Mouse (Mus musculus) adrenal gland, adult (tissue): ENCODE measurements around the gene Tbx15.

ENCODE experiments used
- DNase-seq, 2 experiments: peaks; one replicate each; pipeline ENCODE4 v3.0.0; 2022 to 2023; ENCODE audit warnings: low spot score in 1 of 2; ENCODE audit not compliant: inconsistent age in 2 of 2

Tbx15 gene

DNA sequence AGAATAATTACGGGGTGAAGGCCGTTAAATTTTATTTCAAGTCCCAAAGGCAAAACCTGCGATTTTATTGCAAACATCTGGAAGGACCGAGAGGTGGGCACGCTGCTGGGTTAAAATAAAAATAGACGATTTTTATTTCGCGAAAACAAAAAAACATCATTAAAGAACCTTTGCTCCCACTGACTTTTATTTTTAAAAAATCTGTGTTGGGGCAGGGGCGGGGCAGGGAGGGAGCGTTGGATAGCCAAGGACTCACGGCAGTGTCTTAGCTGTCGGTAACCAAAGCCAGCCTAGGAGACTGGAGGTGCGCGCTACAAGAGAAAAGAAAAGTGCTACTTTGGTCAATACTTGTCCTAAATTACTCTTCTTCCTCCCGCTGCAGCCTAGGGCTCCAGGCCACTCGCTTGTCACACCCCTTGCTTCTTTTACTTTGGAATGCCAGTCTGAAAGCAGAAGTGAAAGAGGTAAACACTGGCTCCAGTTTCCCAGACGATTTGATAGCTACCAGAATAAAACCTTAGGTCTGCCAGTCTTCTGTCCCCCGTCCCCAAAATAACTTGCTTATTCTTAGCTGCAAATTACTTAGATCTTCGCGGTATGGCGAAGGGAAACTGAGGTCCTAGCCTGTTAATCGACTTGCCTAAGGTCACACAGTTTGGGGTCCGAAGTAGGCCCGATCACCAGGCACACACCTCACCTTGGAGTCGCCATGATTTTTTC is 8.8 kb downstream of the Tbx15 start:
- DNase-seq = no peak

- DNase-seq = no peak
Measured at GRCm38 (mm10) chr3:99249551-99249870, 9.3 kb downstream of the Tbx15 start.

GRCm38 (mm10) chr3:99249906-99250305 is 9.7 kb downstream of the Tbx15 start:
- DNase-seq = no peak

GRCm38 (mm10) chr3:99251271-99252165 is 11.3 kb downstream of the Tbx15 start:
- DNase-seq = no peak

DNA sequence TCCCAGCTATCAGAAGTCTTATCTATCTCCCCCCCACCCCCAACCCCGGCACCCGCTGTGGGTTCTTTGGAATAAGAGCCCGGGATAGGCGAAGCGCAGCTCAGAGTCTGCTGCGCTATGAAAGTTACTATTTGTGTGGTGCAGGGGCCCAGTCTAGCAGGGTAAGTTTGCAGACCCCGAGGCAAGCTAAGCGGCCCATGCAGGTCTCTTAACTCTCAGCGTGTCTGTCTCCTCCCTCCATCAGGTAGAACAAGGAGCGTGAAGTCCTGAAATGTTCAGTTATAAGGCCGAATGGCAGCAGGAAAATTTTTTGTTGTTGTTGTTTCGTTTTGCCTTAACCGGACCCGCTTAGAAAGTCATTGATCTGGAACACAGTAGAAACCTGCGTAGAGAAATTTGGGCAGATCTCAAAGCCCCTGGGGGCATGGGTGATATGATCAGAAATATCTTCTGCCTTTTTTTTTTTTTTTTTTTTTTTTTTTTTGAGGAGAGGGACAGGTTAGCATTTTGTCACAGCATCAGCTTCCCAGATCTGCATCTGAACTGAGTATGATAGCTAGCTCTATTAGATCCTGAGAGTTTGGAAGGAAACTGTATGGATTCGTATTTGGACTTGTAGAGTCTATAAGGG is 12.4 kb downstream of the Tbx15 start:
- DNase-seq = no peak

GRCm38 (mm10) chr3:99253092-99253488 is 12.9 kb downstream of the Tbx15 start:
- DNase-seq = no peak

DNA sequence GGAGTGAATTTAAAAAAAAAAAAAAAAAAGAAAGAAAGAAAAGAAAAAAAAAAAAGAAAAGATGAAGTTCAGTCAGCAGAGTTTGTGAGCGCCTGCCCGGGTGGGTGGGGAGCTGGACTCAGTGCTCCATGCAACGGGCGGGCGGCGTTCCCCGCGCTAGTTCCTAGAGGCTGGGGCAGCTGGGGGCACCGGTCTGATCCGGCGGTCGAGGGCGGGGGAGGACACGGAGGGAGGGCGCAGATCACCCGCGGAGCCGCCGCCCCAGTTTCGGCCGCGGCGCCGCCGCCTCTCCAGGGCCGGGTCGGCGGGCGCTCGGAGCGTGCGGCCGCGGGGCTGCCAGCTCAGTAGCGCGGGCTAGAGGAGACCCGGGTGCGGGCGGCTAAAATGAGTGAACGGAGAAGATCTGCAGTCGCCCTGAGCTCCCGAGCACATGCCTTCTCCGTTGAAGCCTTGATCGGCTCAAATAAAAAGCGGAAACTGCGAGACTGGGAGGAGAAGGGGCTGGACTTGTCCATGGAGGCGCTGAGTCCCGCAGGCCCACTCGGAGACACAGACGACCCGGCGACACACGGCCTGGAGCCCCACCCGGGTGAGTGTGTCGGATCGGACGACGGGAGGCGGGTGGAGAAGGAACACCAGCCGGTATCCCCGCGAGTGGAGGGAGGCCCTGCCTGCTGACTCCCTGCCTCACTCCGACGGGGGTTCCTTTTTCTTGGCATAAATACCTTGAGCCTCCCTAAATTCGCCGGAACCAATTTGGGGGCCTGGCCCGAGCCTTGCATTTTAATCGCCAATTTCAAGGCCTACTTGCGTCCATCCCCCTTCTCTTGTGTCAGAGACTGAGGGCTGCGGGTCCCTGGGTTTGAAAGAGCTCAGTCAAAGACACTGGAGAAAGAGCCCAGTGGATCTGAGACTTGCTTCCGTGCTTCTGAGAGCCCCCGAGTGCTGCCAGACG is 13.6 kb downstream of the Tbx15 start:
- peak; percentile 24 to 80 for DNase-seq

DNA sequence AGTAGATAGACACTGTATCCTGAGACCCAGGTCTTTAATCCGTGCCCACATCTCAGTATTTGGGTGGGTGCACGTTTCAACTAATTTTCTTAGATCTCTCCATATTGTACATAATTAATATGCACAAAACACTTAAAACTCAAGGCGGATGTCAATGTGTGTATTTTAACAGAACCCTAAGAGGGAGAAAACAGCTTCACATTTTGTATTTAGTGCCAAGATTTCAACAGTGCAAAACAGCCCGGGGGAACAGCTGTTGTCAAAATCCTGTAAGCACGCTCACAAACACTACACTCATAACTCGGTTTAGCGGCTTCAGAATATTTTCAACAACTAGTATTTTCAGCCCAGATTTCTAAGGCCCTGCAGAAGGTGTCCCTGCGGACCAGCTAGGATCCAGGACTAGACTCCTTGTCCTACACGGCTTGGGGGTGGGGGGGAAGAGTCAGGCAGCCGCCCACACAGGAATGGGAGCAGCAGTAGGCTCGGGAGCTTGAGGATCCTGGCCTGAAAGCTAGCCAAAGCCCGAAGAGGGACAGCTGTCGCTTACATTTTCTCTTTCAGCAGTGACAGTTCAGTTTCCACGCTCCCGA is 14.5 kb downstream of the Tbx15 start:
- peak in 1 of 2 experiments; percentile 58 for DNase-seq

DNA sequence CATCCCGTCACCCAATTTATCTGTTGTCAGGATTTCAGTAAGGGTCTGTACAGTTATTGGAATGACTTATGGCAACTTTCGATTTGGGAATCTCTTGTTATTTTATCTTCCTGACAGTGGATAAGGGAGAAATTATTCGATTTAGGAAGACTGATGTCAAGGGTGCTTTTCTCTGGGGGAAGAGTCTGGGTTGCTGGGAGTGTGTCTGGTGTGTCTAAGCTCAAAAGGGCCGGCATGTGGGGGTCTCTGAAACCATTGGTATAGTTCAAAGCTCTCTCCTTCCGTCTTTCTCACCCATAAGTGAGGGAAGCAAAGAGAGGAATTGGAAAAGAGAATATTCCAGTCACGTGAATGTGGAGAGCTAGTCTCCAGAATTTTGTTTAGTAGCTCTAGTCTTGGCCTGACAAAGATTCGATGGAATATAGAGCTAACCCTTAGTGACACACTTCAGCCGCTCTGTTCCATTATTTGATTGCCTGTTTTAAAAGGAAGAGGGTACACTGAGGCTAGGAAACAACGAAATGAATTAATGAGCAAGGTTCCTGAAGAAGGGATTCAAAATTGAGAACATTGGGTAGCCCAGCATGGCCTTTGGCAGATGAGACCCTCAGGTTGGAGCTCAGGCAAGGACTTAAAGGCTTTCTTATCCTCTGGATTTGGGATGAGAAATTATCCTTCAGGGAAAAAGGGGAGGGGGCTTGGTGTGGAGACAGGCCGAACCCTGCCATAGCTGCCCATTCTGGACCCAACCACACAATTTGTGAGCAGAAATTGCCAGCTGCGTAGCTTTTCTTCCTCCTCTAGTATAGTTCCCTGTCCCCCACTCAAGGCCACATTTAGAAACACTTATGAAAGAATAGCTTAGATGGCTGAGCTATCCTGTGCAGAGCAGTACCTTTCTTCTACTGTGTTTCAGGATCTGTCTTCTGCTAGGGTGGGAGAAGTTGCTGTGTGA is 15.5 kb downstream of the Tbx15 start:
- DNase-seq = no peak

DNA sequence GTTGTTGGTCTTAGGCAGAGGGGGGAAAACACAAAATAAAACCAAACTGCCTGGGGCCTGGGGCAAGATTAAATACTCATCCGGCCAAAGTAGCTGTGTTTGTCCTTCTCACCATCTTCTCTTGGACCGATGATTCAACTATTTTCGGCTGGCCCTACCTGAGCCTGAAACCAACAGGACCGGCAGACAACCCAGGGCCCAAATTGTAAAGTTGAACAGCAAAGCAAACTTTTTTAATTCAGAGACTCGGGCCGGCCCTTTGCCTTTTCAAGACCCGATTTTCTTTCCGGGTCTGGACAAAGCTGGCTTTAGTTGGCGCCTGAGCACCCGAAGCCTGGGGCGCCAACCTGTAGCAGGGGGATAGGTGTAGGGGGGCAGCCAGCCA is 16.2 kb downstream of the Tbx15 start:
- DNase-seq = no peak

DNA sequence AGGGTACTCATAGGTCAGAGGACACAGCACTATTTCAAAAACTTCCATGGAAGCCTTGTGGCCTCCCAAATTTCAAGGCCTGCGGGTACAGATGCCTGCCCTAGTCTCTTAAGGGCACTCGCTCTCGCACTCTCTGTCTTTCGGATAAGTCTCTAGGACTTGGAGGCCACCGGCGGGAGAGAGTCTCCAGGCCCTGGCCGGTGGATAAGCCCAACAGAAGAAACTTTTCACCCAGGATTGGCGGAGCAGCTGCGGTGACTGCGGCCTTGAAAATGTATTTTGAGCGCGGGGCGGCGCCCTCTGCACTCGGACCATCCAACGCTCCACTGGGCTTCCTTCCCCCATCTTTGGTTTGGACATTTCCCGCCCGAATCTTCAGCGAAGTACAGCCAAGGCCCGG is 16.6 kb downstream of the Tbx15 start:
- no peak for DNase-seq

GRCm38 (mm10) chr3:99257586-99258577 is 17.7 kb downstream of the Tbx15 start:
- no peak for DNase-seq

DNA sequence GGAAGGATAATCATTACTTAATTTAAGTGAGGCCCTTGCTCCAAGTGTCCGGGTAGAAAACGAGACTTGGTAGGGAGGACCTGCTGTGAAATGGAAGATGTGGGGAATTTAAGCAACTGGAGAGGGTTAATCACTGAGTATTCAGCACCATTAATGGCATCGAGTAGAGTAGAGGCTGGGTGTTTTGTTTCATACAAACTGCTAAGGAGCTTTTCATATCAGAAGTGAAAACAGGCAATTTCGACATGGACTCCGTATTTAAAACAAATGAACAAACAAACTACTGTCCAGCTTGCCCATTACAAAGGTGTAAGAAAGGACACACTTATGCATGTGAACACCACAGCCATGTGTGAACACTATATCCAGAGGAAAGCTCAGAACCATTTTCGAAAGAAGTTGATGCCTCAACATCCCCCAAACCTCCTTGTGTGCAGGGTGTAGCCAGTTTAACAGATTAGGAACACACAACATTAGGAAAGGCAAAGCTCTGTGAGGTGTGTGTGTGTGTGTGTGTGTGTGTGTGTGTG is 19.6 kb downstream of the Tbx15 start:
- no peak for DNase-seq

- DNase-seq = no peak
Measured at GRCm38 (mm10) chr3:99260395-99260794, 20.2 kb downstream of the Tbx15 start.

- no peak for DNase-seq
Measured at GRCm38 (mm10) chr3:99261371-99261791, 21.2 kb downstream of the Tbx15 start.

DNA sequence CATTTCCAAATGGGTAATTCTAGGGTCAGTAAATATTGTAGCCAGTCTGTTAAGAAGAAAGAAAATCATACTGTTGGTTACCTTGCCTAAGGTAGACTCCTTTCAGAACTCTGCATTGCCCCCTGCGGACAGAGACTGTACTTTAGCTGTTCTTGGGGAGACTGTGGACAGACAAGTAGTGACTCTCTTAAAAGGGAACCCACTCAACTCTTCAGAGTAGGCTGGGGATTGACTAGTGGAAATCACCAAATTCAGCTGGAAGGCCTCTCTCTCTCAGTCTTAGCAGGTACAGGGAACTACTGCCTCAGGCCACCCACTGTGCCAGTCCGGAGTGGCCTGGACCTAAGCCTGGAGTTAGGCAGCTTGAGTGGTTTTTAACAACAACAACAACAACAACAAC is 21.8 kb downstream of the Tbx15 start:
- DNase-seq = no peak

DNA sequence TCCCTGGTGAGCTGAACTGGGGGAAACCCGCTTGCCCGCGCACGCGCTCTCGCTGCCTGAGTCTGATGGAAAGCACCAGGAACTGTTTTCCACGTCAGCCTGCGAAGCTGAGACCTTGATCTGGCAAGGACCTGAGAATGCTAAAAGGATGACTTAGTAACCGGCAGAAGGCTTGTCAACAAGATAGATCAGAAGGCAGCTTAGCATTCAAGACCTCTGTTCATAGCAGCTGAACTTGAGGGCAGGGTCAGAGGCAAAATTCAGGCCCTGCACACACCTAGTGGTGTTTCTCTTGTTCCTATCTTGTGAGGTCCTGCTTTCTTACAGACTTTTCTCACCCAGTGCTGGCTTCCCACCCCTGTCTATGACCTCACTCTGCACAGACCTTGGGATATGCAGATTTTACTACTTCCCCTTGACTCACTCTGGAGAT is 23.3 kb downstream of the Tbx15 start:
- DNase-seq = peak; percentile 49 to 88

GRCm38 (mm10) chr3:99264695-99265094 is 24.5 kb downstream of the Tbx15 start:
- peak in 1 of 2 experiments; percentile 16 for DNase-seq
